Mouse (Mus musculus) hindbrain, postnatal 0 days (tissue): ENCODE measurements at regions not wholly inside any gene's neighbourhood (a gene's known extent, or its start where the extent isn't known, plus 50 kb on each side); places are given as distances from the start of the nearest gene placed in this dataset.
A peak's percentile ranks its signal among the peaks of the same experiment; 100 is the strongest.

ENCODE experiments used
- ATAC-seq: fragments of 200-750 bp; cut with Nextera tagmentation; 2 replicates; pipeline ENCODE4 v1.8.0; 2017; ENCODE audit warnings: mild to moderate bottlenecking, moderate TSS enrichment, moderate library complexity
- DNase-seq: peaks from one replicate; pipeline ENCODE4 v3.0.0-alpha.2; 2015; ENCODE audit warnings: low spot score
- H3K27ac ChIP-seq: fragments of 300-500 bp; sonication (generic); 2 replicates; pipeline ENCODE4 v1.5.1; 2014; ENCODE audit warnings: mild to moderate bottlenecking
- H3K27me3 ChIP-seq: fragments of 300-500 bp; sonication (generic); 2 replicates; pipeline ENCODE4 v1.6.1; 2014; ENCODE audit warnings: low read length, mixed read lengths; ENCODE audit not compliant: insufficient read depth
- H3K36me3 ChIP-seq: fragments of 300-500 bp; sonication (generic); 2 replicates; pipeline ENCODE4 v1.6.1; 2014; ENCODE audit warnings: low read length, mixed read lengths; ENCODE audit not compliant: insufficient read depth
- H3K4me1 ChIP-seq: fragments of 300-500 bp; sonication (generic); 2 replicates; pipeline ENCODE4 v1.6.1; 2014; ENCODE audit warnings: antibody characterized with exemption, low read length, mixed read lengths; ENCODE audit not compliant: insufficient read depth
- H3K4me2 ChIP-seq: fragments of 300-500 bp; sonication (generic); 2 replicates; pipeline ENCODE4 v1.6.1; 2014; ENCODE audit warnings: low read depth, mild to moderate bottlenecking, low read length, moderate library complexity, mixed read lengths
- H3K4me3 ChIP-seq: fragments of 300-500 bp; sonication (generic); 2 replicates; pipeline ENCODE4 v1.5.1; 2014; ENCODE audit warnings: low read length
- H3K9ac ChIP-seq: fragments of 300-500 bp; sonication (generic); replicated peaks from 2 replicates; pipeline ENCODE4 v1.6.1; 2014; ENCODE audit warnings: mild to moderate bottlenecking, low read length, moderate library complexity, mixed read lengths
- H3K9me3 ChIP-seq: fragments of 300-500 bp; sonication (generic); 2 replicates; pipeline ENCODE4 v1.6.1; 2016; ENCODE audit warnings: low read length, mixed read lengths
- CTCF ChIP-seq: IDR thresholded peaks from 2 replicates; pipeline ENCODE4 v1.5.1; 2016; ENCODE audit warnings: antibody characterized with exemption, control low read depth, low read depth
- WGBS: fragments of 180-500 bp; shearing (Covaris S2); extraction: QIAGEN DNeasy Blood & Tissue Kit; methylation state at CpG from one replicate; pipeline ENCODE4 v1.1.7; 2014; 5-methylcytosine and 5-hydroxymethylcytosine counted together

- DNase-seq, result peak; percentile 50
- H3K4me3 ChIP-seq, result no peak overlapping the region
Measured at GRCm38 (mm10) chr15:61660581-61660980, 737.8 kb upstream of the A1bg start.

DNA sequence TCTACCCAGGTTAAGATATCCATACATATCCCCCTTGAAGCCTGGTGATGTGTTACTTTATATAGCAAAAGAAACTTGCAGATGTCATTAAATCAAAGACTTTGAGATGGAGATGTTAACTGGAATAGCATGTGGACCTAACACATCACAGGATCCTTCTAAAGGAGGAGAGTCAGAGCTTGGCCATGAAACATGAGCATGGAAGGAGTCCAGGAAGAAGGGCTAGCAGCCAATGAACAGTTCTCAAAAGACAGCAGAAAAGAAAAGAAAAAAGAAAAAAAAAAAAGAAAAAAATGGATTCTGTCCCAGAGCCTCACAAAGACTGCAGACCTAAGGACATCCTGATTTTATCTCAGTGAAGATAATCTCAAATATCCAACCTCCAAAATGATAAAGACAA lies 734.1 kb upstream of the A1bg start:
- Histone ChIP-seq H3K9me3 (no peaks in the 10 kb centered on the region), H3K4me1 (no peaks in the 10 kb centered on the region), H3K4me2 (no peak overlapping the region), H3K27ac (no peak overlapping the region), H3K9ac (no peak overlapping the region), H3K36me3 (no peaks in the 10 kb centered on the region), H3K27me3 (no peaks in the 10 kb centered on the region), H3K4me3 (no peak overlapping the region)
- no peak for TF ChIP-seq CTCF
- DNase-seq, result no peak
- no peak for ATAC-seq

More at GRCm38 (mm10) chr15:61660581-61660980, 737.8 kb upstream of the A1bg start:
- no peak overlapping the region for H3K9ac ChIP-seq
- 36% methylated on average over 3 of the region's 3 CpGs for WGBS
- no peaks in the 10 kb centered on the region for H3K4me1 ChIP-seq
- no peaks in the 10 kb centered on the region for H3K9me3 ChIP-seq
- no peaks in the 10 kb centered on the region for H3K36me3 ChIP-seq
- no peak overlapping the region for H3K4me2 ChIP-seq
- H3K27me3 ChIP-seq, result no peaks in the 10 kb centered on the region
- ATAC-seq, result no peak
- no peak overlapping the region for H3K27ac ChIP-seq
- no peak for TF ChIP-seq CTCF

- WGBS, result 92% methylated on average over 1 of the region's 1 CpGs
- H3K27ac ChIP-seq, result no peak overlapping the region
- no peaks in the 10 kb centered on the region for H3K9me3 ChIP-seq
- H3K4me1 ChIP-seq, result no peaks in the 10 kb centered on the region
- no peak overlapping the region for H3K4me2 ChIP-seq
- no peaks in the 10 kb centered on the region for H3K27me3 ChIP-seq
- ATAC-seq (no peak), DNase-seq (no peak)
- no peaks in the 10 kb centered on the region for H3K36me3 ChIP-seq
- no peak overlapping the region for H3K4me3 ChIP-seq
- TF ChIP-seq CTCF, result no peak
- no peak overlapping the region for H3K9ac ChIP-seq
Measured at GRCm38 (mm10) chr15:61654846-61655245, 732.0 kb upstream of the A1bg start.

GRCm38 (mm10) chr15:61653853-61654252 lies 731.0 kb upstream of the A1bg start:
- WGBS, result 88% methylated on average over 1 of the region's 1 CpGs
- no peak for DNase-seq

DNA sequence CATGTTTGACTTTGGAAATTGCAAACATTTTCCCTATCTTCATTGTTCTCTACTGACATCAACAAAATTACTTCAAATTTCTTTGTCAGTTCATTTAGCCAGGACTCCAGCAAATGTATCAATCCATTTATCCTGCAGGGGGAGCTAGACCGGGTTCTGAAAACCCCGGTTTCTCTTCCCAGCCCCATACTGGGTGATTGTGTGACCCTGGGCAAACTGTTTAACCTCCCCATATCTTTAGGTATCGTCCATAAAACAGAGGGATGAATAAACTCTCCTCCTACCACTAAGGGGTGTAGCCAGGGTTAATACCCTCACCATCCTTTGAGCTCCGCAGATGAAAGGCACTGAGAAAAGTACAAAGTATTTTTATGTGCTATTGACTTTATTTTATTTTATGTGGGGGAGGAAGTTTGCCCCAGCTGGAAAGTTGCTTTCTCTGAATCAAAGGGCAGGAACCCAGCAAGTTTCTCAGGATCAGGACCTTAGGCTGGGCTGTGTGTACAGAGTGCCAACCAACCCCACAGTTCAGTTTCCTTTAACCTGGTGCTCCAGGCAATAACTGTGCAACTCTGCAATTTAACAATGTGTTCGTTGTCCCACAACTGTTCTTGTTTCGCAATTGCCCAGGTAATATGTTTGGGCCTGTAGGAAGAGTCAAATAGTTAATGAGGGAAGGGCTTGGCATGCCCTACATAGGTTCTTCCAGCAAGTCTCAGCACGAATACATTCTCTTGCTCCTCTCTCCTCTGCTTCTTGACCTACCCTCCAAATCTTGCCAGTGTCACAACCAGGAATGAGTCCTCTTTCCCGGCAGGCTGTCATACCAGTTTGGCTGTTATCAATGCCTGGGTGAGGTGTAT lies 696.1 kb upstream of the A1bg start:
- 79% methylated on average over 8 of the region's 8 CpGs for WGBS
- Histone ChIP-seq H3K4me3 (no peak overlapping the region), H3K9me3 (no peaks in the 10 kb centered on the region), H3K9ac (no peak overlapping the region), H3K4me2 (no peak overlapping the region), H3K27ac (no peak overlapping the region), H3K4me1 (no peaks in the 10 kb centered on the region), H3K27me3 (no peaks in the 10 kb centered on the region), H3K36me3 (no peaks in the 10 kb centered on the region)
- no peak for ATAC-seq
- DNase-seq, result no peak
- TF ChIP-seq CTCF, result no peak

More at GRCm38 (mm10) chr15:61653853-61654252, 731.0 kb upstream of the A1bg start:
- Histone ChIP-seq H3K9ac (no peak overlapping the region), H3K36me3 (no peaks in the 10 kb centered on the region), H3K27me3 (no peaks in the 10 kb centered on the region), H3K27ac (no peak overlapping the region), H3K4me2 (no peak overlapping the region), H3K9me3 (no peaks in the 10 kb centered on the region), H3K4me3 (no peak overlapping the region), H3K4me1 (no peaks in the 10 kb centered on the region)
- no peak for TF ChIP-seq CTCF
- ATAC-seq, result no peak

DNA sequence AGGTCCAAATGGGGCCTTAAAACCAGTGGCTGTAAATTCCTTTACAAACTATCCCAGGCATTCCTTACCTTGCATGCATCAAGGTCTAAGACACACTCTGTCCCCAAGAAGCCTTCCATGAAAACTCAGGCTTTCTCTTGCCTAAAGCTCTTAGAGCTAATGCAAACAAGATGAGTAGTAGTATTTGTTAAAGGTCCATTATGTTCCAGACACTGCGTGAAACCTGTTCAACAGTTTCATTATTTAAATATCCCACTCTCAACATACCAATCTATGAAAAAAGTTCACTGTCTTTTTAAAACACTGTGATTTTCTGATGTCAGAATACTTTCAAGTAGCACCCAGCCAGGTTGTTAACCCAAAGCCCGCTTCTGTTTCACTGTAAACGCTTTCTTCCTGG lies 687.9 kb upstream of the A1bg start:
- Histone ChIP-seq H3K4me3 (no peak overlapping the region), H3K9ac (no peak overlapping the region), H3K27me3 (no peaks in the 10 kb centered on the region), H3K36me3 (no peaks in the 10 kb centered on the region), H3K27ac (no peak overlapping the region), H3K4me1 (no peaks in the 10 kb centered on the region), H3K4me2 (no peak overlapping the region), H3K9me3 (no peaks in the 10 kb centered on the region)
- WGBS, result 88% methylated on average over 3 of the region's 3 CpGs
- no peak for TF ChIP-seq CTCF
- DNase-seq (no peak), ATAC-seq (no peak)

GRCm38 (mm10) chr15:61609656-61610055 lies 686.8 kb upstream of the A1bg start:
- H3K27me3 ChIP-seq, result no peaks in the 10 kb centered on the region
- H3K27ac ChIP-seq, result no peak overlapping the region
- WGBS, result 93% methylated on average over 6 of the region's 6 CpGs
- H3K9ac ChIP-seq, result no peak overlapping the region
- no peak overlapping the region for H3K4me2 ChIP-seq
- no peaks in the 10 kb centered on the region for H3K36me3 ChIP-seq
- DNase-seq (no peak), ATAC-seq (no peak)
- H3K4me3 ChIP-seq, result no peak overlapping the region
- H3K9me3 ChIP-seq, result no peaks in the 10 kb centered on the region
- no peak for TF ChIP-seq CTCF
- H3K4me1 ChIP-seq, result no peaks in the 10 kb centered on the region
